9 mouse cellular contexts compared by ENCODE assay signal in genomic region chr11:114830433-114830773, GRCm38 (mm10). TPM values are rescaled to one million over a fixed set of nuclear protein-coding genes. Genes with fewer than 3 reads are reported as not detected.
DNase-seq lines count a peak whose midpoint lies in the region; ATAC-seq and TF ChIP-seq lines count a peak whose summit lies in the region.
"Had no signal": no experiment of that assay in that cellular context is flagged by ENCODE, and none has a peak within 500 bp of the region (broad histone marks: within the 10 kb centered on the region; RNA-seq: fewer than 3 reads in every experiment).

No protein-coding gene starts in this region.

- TF ChIP-seq CTCF in ES-Bruce4 (IDR thresholded peaks at IDR 0.05; ENCODE audit: low read depth, low read length), result no peak

- H3K27me3 ChIP-seq in heart, embryonic 11.5 days (ENCODE audit: control insufficient read depth, insufficient read depth, low read length), result no peaks in the 10 kb centered on the region
- H3K27me3 ChIP-seq in ES-Bruce4 (ENCODE audit: control insufficient read depth, insufficient read depth, low read length, poor library complexity, severe bottlenecking), result no peaks in the 10 kb centered on the region
- 0 out of 2 replicates have a peak, but pooled peaks cover under 1% of the 10 kb centered on the region for H3K27me3 ChIP-seq in hindbrain, embryonic 13.5 days
- no peaks in the 10 kb centered on the region for H3K27me3 ChIP-seq in liver, embryonic 16.5 days (ENCODE audit: control insufficient read depth, insufficient read depth, low read depth, low read length)

- peak overlapping the region; percentile 81 for H3K4me2 ChIP-seq in heart, embryonic 11.5 days
- H3K4me2 ChIP-seq in hindbrain, embryonic 13.5 days, result peak overlapping the region; percentile 52
- peak overlapping the region; percentile 61 for H3K4me2 ChIP-seq in liver, embryonic 16.5 days (ENCODE audit: low read depth, low read length)

- WGBS in heart, embryonic 11.5 days (ENCODE audit: insufficient replicate concordance), result 17% methylated on average over 8 of the region's 8 CpGs
- WGBS in hindbrain, embryonic 13.5 days, result 18% methylated on average over 8 of the region's 8 CpGs
- 44% methylated on average over 8 of the region's 8 CpGs for WGBS in liver, embryonic 16.5 days (ENCODE audit: insufficient replicate concordance)

- H3K36me3 ChIP-seq in heart, embryonic 11.5 days (ENCODE audit: control insufficient read depth, insufficient read depth, low read length), result no peaks in the 10 kb centered on the region
- H3K36me3 ChIP-seq in ES-Bruce4 (ENCODE audit: control insufficient read depth, insufficient read depth, low read length, poor library complexity, severe bottlenecking), result no peaks in the 10 kb centered on the region
- no peaks in the 10 kb centered on the region for H3K36me3 ChIP-seq in hindbrain, embryonic 13.5 days
- no peaks in the 10 kb centered on the region for H3K36me3 ChIP-seq in liver, embryonic 16.5 days (ENCODE audit: control insufficient read depth, insufficient read depth)

- peak overlapping the region; percentile 65 for H3K9ac ChIP-seq in heart, embryonic 11.5 days (ENCODE audit: low read depth, low read length)
- H3K9ac ChIP-seq in ES-Bruce4 (ENCODE audit: low read depth, poor library complexity, severe bottlenecking), result peak overlapping the region; percentile 80
- no peak overlapping the region for H3K9ac ChIP-seq in hindbrain, embryonic 13.5 days
- peak overlapping the region; percentile 56; the same call in 1 of the 2 replicates for H3K9ac ChIP-seq in liver, embryonic 16.5 days (ENCODE audit: low read depth, low read length)

- DNase-seq in heart, adult 18-20 months, result no peak
- DNase-seq in right cerebral cortex, adult 2 months (ENCODE audit: low spot score in 2 of 2), result no peak
- DNase-seq in left cerebral cortex, adult 8-10 months (ENCODE audit: low spot score in 2 of 2), result no peak
- DNase-seq in left cerebral cortex, postnatal 4 days, result no peak

- no peaks in the 10 kb centered on the region for H3K9me3 ChIP-seq in heart, embryonic 11.5 days (replicated peaks; ENCODE audit: control insufficient read depth, low read length)
- H3K9me3 ChIP-seq in ES-Bruce4 (replicated peaks; ENCODE audit: control insufficient read depth, insufficient read depth, low read length, poor library complexity, severe bottlenecking), result no peaks in the 10 kb centered on the region
- no peaks in the 10 kb centered on the region for H3K9me3 ChIP-seq in hindbrain, embryonic 13.5 days
- H3K9me3 ChIP-seq in liver, embryonic 16.5 days (replicated peaks; ENCODE audit: control insufficient read depth, low read length), result no peaks in the 10 kb centered on the region

- H3K4me3 ChIP-seq in heart, embryonic 11.5 days (ENCODE audit: low read depth, low read length), result peak overlapping the region; percentile 34
- H3K4me3 ChIP-seq in ES-Bruce4 (ENCODE audit: low read depth, low read length), result peak overlapping the region; percentile 67
- H3K4me3 ChIP-seq in hindbrain, embryonic 13.5 days, result 0 out of 2 replicates have a peak overlapping the region, but pooled peaks have one; percentile 17
- H3K4me3 ChIP-seq in liver, embryonic 16.5 days (ENCODE audit: low read depth, low read length), result peak overlapping the region; percentile 44

- H3K27ac ChIP-seq in heart, embryonic 11.5 days (ENCODE audit: low read depth, low read length), result peak overlapping the region; percentile 97
- peak overlapping the region; percentile 88 for H3K27ac ChIP-seq in ES-Bruce4 (ENCODE audit: insufficient read depth, low read length)
- no peak overlapping the region for H3K27ac ChIP-seq in hindbrain, embryonic 13.5 days
- peak overlapping the region; percentile 38; the same call in 1 of the 2 replicates for H3K27ac ChIP-seq in liver, embryonic 16.5 days (ENCODE audit: low read length)

- peaks cover 30% of the 10 kb centered on the region for H3K4me1 ChIP-seq in heart, embryonic 11.5 days (ENCODE audit: control insufficient read depth, insufficient read depth, low read length)
- peaks cover 2% of the 10 kb centered on the region for H3K4me1 ChIP-seq in ES-Bruce4 (ENCODE audit: control insufficient read depth, insufficient read depth, low read length)
- H3K4me1 ChIP-seq in hindbrain, embryonic 13.5 days (replicated peaks), result peaks cover 13% of the 10 kb centered on the region
- H3K4me1 ChIP-seq in liver, embryonic 16.5 days (ENCODE audit: control insufficient read depth, low read depth, low read length), result peaks cover 16% of the 10 kb centered on the region

- no peak for TF ChIP-seq EP300 in ES-Bruce4 (IDR thresholded peaks at IDR 0.05; ENCODE audit: insufficient read depth, low read depth, low read length)

- intact Hi-C loops in left cerebral cortex, postnatal 4 days (cut with DNase I), result no loop called here

- TF ChIP-seq POLR2A in ES-Bruce4 (IDR thresholded peaks at IDR 0.05; ENCODE audit: insufficient read depth, low read length), result no peak

- 0 out of 2 replicates have a peak, but pooled peaks have one; percentile 5 for ATAC-seq in heart, embryonic 11.5 days (replicated peaks; ENCODE audit: insufficient number of reproducible peaks, low FRiP score, low TSS enrichment)
- ATAC-seq in hindbrain, embryonic 13.5 days (ENCODE audit: low FRiP score), result no peak
- no peak for ATAC-seq in liver, embryonic 16.5 days (ENCODE audit: low read depth)

RNA-seq across cellular contexts. Expression of gene Gprc5c, which starts 20.5 kb away (rescaled TPM):
- 21.8 and 23.0 TPM in 2 replicates for polyA plus RNA-seq in heart, embryonic 11.5 days (2014; fragmentation: Nextera tagmentation; extraction: Ambion mirVana)
- 1 to 10 TPM; 5.1 to 7.5 TPM for total RNA-seq in heart, adult 18-20 months (2021)
- 48.8 and 57.0 TPM in 2 replicates for polyA plus RNA-seq in ES-Bruce4 (2011; ENCODE audit: insufficient read depth, insufficient read length, low read depth, missing spikeins)
- 9.9 and 11.9 TPM in 2 replicates for polyA plus RNA-seq in hindbrain, embryonic 13.5 days (2015; fragmentation: Nextera tagmentation; extraction: Ambion mirVana)
- 19.5 and 20.2 TPM in 2 replicates for polyA plus RNA-seq in liver, embryonic 16.5 days (2015; fragmentation: Nextera tagmentation; extraction: Ambion mirVana)
- 1 to 10 TPM; 4.6 to 5.6 (median 5.4) TPM for total RNA-seq in left cerebral cortex, adult 8-10 months (2022)
- 1 to 10 TPM; 4.9 to 5.6 TPM for total RNA-seq in left cerebral cortex, postnatal 4 days (2021)
- total RNA-seq: megakaryocyte-erythroid progenitor cell, adult 5-6 weeks had no signal

RNA-seq across cellular contexts. Expression of gene Gpr142, which starts 31.7 kb away (rescaled TPM):
- 0.27 TPM in 1 of 2 replicates, not detected in the other for polyA plus RNA-seq in heart, embryonic 11.5 days (2014; fragmentation: Nextera tagmentation; extraction: Ambion mirVana)
- not detected for total RNA-seq in heart, adult 18-20 months (2021)
- not detected in 2 replicates for polyA plus RNA-seq in ES-Bruce4 (2011; ENCODE audit: insufficient read depth, insufficient read length, low read depth, missing spikeins)
- polyA plus RNA-seq in hindbrain, embryonic 13.5 days (2015; fragmentation: Nextera tagmentation; extraction: Ambion mirVana), result not detected in 2 replicates
- polyA plus RNA-seq in liver, embryonic 16.5 days (2015; fragmentation: Nextera tagmentation; extraction: Ambion mirVana), result not detected in 2 replicates
- not detected for total RNA-seq in left cerebral cortex, adult 8-10 months (2022)
- total RNA-seq in left cerebral cortex, postnatal 4 days (2021), result not detected
- total RNA-seq: megakaryocyte-erythroid progenitor cell, adult 5-6 weeks had no signal

RNA-seq across cellular contexts. Expression of gene Btbd17, which starts 34.7 kb away (rescaled TPM):
- 0.09 TPM in 1 of 2 replicates, not detected in the other for polyA plus RNA-seq in heart, embryonic 11.5 days (2014; fragmentation: Nextera tagmentation; extraction: Ambion mirVana)
- not detected for total RNA-seq in heart, adult 18-20 months (2021)
- polyA plus RNA-seq in ES-Bruce4 (2011; ENCODE audit: insufficient read depth, insufficient read length, low read depth, missing spikeins), result 0.93 TPM in 1 of 2 replicates, not detected in the other
- 21.4 and 22.3 TPM in 2 replicates for polyA plus RNA-seq in hindbrain, embryonic 13.5 days (2015; fragmentation: Nextera tagmentation; extraction: Ambion mirVana)
- not detected in 2 replicates for polyA plus RNA-seq in liver, embryonic 16.5 days (2015; fragmentation: Nextera tagmentation; extraction: Ambion mirVana)
- total RNA-seq in left cerebral cortex, adult 8-10 months (2022), result 10 to 100 TPM; 21.5 to 28.4 (median 23.1) TPM
- total RNA-seq in left cerebral cortex, postnatal 4 days (2021), result 10 to 100 TPM; 12.5 to 14.7 TPM
- total RNA-seq: megakaryocyte-erythroid progenitor cell, adult 5-6 weeks had no signal

RNA-seq across cellular contexts. Expression of gene Cd300a, which starts 59.4 kb away (rescaled TPM):
- 0.84 and 1.4 TPM in 2 replicates for polyA plus RNA-seq in heart, embryonic 11.5 days (2014; fragmentation: Nextera tagmentation; extraction: Ambion mirVana)
- under 1 TPM; 0.62 to 0.98 TPM for total RNA-seq in heart, adult 18-20 months (2021)
- 0.78 and 2.3 TPM in 2 replicates for polyA plus RNA-seq in ES-Bruce4 (2011; ENCODE audit: insufficient read depth, insufficient read length, low read depth, missing spikeins)
- polyA plus RNA-seq in hindbrain, embryonic 13.5 days (2015; fragmentation: Nextera tagmentation; extraction: Ambion mirVana), result 0.69 and 1.2 TPM in 2 replicates
- polyA plus RNA-seq in liver, embryonic 16.5 days (2015; fragmentation: Nextera tagmentation; extraction: Ambion mirVana), result 5.9 and 6.2 TPM in 2 replicates
- under 1 TPM; 0.40 to 0.87 (median 0.73) TPM for total RNA-seq in left cerebral cortex, adult 8-10 months (2022)
- under 1 TPM; 0.44 to 0.54 TPM for total RNA-seq in left cerebral cortex, postnatal 4 days (2021)

Comparison
In these comparisons a context has a peak if more than half of its experiments do, and no peak if none do; other contexts are left out.
1. H3K4me3 ChIP-seq: peak in every context shown above with its lines; median percentile 67 in ES-Bruce4; 44 in liver, embryonic 16.5 days; 34 in heart, embryonic 11.5 days; 17 in hindbrain, embryonic 13.5 days.
2. RNA of gene Btbd17, which starts 34.7 kb away (polyA plus RNA-seq): 21.4 to 22.3 TPM in hindbrain, embryonic 13.5 days; 0.93 TPM in ES-Bruce4, 0.09 TPM in heart, embryonic 11.5 days and not detected in liver, embryonic 16.5 days; every median in the first group is over 10 times any median in the second.
3. Peak in every context shown above with its lines, with median percentiles within 50 percentile points of each other: H3K4me2 ChIP-seq.